Mouse (Mus musculus) embryonic fibroblast, embryonic 13.5 days (primary cell): ENCODE data around the gene Angptl6.

Experiments
- CTCF ChIP-seq: IDR thresholded peaks from 2 replicates; pipeline ENCODE4 v1.5.1; 2011; ENCODE audit warnings: mild to moderate bottlenecking, control low read depth, low read length, moderate library complexity, borderline replicate concordance; ENCODE audit not compliant: insufficient read depth
- POLR2A ChIP-seq: IDR thresholded peaks from 2 replicates; pipeline ENCODE4 v1.6.1; 2011; ENCODE audit warnings: low read depth, mild to moderate bottlenecking, control low read depth, low read length, moderate library complexity

DNA sequence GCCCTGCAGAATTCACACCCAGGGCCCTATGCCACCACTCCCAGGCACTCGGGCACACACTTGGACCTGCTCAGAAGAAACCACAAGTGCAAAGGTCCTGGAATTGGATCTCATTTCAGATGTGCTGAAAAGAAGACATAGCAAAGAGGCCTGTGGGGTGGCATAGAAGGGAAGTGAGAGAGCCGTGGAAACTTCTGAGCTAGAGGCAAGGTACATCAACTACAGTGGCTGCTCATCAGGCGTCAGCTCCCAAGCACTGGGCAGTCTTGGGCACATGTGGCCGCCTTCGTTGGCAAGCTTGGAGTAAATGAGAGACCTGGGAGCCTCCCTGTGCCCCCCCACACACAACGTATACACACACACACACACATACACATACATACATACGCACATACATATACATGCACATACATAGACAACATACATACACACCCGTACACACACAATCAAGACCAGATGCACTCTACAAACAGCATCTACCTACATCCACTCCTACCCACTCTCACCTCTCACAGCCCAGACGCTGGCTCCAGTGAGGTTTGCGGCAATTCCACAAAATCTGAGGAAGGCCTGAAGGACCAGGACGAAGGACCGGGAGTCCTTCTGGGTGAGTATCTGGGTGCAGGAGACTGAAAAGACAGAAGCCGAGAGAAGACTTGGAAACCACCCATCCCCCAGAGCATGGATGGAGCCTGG lies at the start of gene Angptl6:
- TF ChIP-seq POLR2A (no peak; the same call in 1 of the 2 replicates), CTCF (no peak)
